Mouse (Mus musculus) heart, adult 2 months (tissue): ENCODE data around the gene Oas1g.
"Not testable (repeated sequence)": the region's sequence is repeated elsewhere in the genome, so short reads cannot be mapped to it uniquely, and the experiment has no call there.

Experiments
- CTCF ChIP-seq: fragments of 200-600 bp; IDR thresholded peaks from 2 replicates; pipeline ENCODE4 v1.8.1; 2022; ENCODE audit warnings: antibody characterized with exemption, mild to moderate bottlenecking, moderate library complexity
- EP300 ChIP-seq: fragments of 200-500 bp; IDR thresholded peaks from 2 replicates; pipeline ENCODE4 v1.6.1; 2011; ENCODE audit warnings: low read depth, low read length, control low read depth; ENCODE audit not compliant: insufficient read depth
- POLR2A ChIP-seq: fragments of 200-500 bp; IDR thresholded peaks from 2 replicates; pipeline ENCODE4 v1.6.1; 2011; ENCODE audit warnings: mild to moderate bottlenecking, low read depth, low read length, control low read depth; ENCODE audit not compliant: insufficient read depth

DNA sequence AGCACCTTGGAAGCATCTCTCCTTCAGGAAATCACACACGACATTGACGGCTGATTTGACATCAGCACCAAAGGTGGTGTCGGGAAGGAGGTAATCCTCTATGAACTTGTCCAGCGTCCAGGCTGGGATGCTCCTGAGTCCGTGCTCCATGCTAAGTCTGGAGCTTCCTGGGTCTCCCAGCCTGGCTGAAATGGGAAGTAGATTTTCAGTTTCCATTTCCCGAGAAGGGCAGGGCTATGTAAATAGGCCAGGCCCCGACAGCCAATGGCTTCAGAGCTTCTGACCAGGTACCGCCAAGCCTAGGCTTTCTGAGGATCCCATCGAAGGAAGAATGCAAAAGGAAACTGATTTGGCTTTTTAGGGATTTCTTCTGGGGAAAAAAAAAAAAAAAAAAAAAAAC, at the start of gene Oas1g:
- TF ChIP-seq CTCF, EP300, POLR2A: not testable (repeated sequence)
